In the genomic region with DNA sequence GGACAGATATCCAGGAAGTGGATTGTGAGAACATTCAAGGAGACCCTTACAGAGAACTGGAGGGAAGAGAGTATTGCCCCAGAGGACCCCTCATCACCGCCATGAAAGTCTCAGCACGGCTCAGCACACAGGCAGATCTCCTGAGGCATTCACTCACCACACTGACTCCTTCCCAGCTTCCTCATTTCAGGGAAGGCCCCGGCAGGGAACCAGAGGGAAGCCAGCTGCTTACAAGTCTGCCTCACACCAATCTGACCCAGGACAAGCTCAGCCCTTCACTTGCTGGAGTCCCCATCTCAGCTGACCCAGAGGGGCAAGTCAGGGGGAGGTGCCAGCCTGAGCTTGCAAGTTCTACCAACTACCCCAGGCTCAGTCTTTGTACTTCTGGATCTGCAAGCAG, we compare ENCODE assay signal across 1 mouse cellular context.
TF ChIP-seq lines count a peak whose summit lies in the region.

No protein-coding gene starts in this region.

TF ChIP-seq in MEL, 35 proteins besides CTCF, POLR2A, EP300 and RAD21:
- TF ChIP-seq ETS1 (IDR thresholded peaks at IDR 0.05; ENCODE audit: low read depth, low read length) (no peak), MAX (IDR thresholded peaks at IDR 0.05; ENCODE audit: low read length) (no peak), NELFE (IDR thresholded peaks at IDR 0.05; ENCODE audit: low read depth, low read length) (no peak), RCOR1 (IDR thresholded peaks at IDR 0.05; ENCODE audit: low read depth, low read length) (no peak), UBTF (IDR thresholded peaks at IDR 0.05; ENCODE audit: borderline replicate concordance, insufficient read depth, low read depth, low read length) (no peak), MEF2A (IDR thresholded peaks at IDR 0.05; ENCODE audit: extremely low read depth, insufficient replicate concordance, low read depth, low read length, poor library complexity, severe bottlenecking) (no peak), ZNF384 (IDR thresholded peaks at IDR 0.05; ENCODE audit: low read depth, low read length) (no peak), NRF1 (IDR thresholded peaks at IDR 0.05; ENCODE audit: insufficient read depth, low read depth, low read length, poor library complexity, severe bottlenecking) (no peak), USF1 (IDR thresholded peaks at IDR 0.05; ENCODE audit: low read depth, low read length) (no peak)
